Mouse (Mus musculus) kidney, postnatal 0 days (tissue): ENCODE results near the gene Ldlrap1. TPM values are rescaled to one million over a fixed set of nuclear protein-coding genes. Genes with fewer than 3 reads are reported as not detected.

Experiments used
- ATAC-seq: fragments of 200-750 bp; cut with Nextera tagmentation; replicated peaks from 2 replicates; pipeline ENCODE4 v1.8.0; 2017; ENCODE audit warnings: low read depth, moderate number of reproducible peaks, moderate TSS enrichment, moderate library complexity; ENCODE audit not compliant: low FRiP score
- DNase-seq: peaks from one replicate; pipeline ENCODE4 v3.0.0-alpha.2; 2016; ENCODE audit warnings: low spot score
- H3K27ac ChIP-seq: fragments of 300-500 bp; sonication (generic); 2 replicates; pipeline ENCODE4 v1.5.1; 2014; ENCODE audit warnings: mild to moderate bottlenecking
- H3K27me3 ChIP-seq: fragments of 300-500 bp; sonication (generic); 2 replicates; pipeline ENCODE4 v1.6.1; 2014; ENCODE audit warnings: low read length, mixed read lengths; ENCODE audit not compliant: insufficient read depth
- H3K36me3 ChIP-seq: fragments of 300-500 bp; sonication (generic); 2 replicates; pipeline ENCODE4 v1.6.1; 2014; ENCODE audit warnings: low read length, mixed read lengths; ENCODE audit not compliant: insufficient read depth
- H3K4me1 ChIP-seq: fragments of 300-500 bp; sonication (generic); replicated peaks from 2 replicates; pipeline ENCODE4 v1.6.1; 2014; ENCODE audit warnings: antibody characterized with exemption, low read length, mixed read lengths; ENCODE audit not compliant: insufficient read depth
- H3K4me2 ChIP-seq: fragments of 300-500 bp; sonication (generic); 2 replicates; pipeline ENCODE4 v1.6.1; 2014; ENCODE audit warnings: mild to moderate bottlenecking, low read length, moderate library complexity, mixed read lengths
- H3K4me3 ChIP-seq: fragments of 300-500 bp; sonication (generic); replicated peaks from 2 replicates; pipeline ENCODE4 v1.5.1; 2014; ENCODE audit warnings: low read depth, low read length
- H3K9ac ChIP-seq: fragments of 300-500 bp; sonication (generic); 2 replicates; pipeline ENCODE4 v1.6.1; 2014; ENCODE audit warnings: low read depth, low read length
- H3K9me3 ChIP-seq: fragments of 300-500 bp; sonication (generic); replicated peaks from 2 replicates; pipeline ENCODE4 v1.6.1; 2016; ENCODE audit warnings: low read length, inconsistent platforms, mixed read lengths
- CTCF ChIP-seq: IDR thresholded peaks from 2 replicates; pipeline ENCODE4 v1.5.1; 2016; ENCODE audit warnings: antibody characterized with exemption, low read depth, mild to moderate bottlenecking, moderate library complexity
- WGBS: fragments of 180-500 bp; shearing (Covaris S2); extraction: QIAGEN DNeasy Blood & Tissue Kit; methylation state at CpG from one replicate; pipeline ENCODE4 v1.1.7; 2014; 5-methylcytosine and 5-hydroxymethylcytosine counted together
- polyA plus RNA-seq: library from polyadenylated mRNA; unstranded; fragments of >200 nt; fragmentation: Nextera tagmentation; extraction: Ambion mirVana; gene quantifications from 2 replicates; pipeline ENCODE4 v1.2.1, GENCODE M21; 2015

Gene Ldlrap1
- polyA plus RNA-seq, 1 experiment from 2014 or later = 21.3 TPM

DNA sequence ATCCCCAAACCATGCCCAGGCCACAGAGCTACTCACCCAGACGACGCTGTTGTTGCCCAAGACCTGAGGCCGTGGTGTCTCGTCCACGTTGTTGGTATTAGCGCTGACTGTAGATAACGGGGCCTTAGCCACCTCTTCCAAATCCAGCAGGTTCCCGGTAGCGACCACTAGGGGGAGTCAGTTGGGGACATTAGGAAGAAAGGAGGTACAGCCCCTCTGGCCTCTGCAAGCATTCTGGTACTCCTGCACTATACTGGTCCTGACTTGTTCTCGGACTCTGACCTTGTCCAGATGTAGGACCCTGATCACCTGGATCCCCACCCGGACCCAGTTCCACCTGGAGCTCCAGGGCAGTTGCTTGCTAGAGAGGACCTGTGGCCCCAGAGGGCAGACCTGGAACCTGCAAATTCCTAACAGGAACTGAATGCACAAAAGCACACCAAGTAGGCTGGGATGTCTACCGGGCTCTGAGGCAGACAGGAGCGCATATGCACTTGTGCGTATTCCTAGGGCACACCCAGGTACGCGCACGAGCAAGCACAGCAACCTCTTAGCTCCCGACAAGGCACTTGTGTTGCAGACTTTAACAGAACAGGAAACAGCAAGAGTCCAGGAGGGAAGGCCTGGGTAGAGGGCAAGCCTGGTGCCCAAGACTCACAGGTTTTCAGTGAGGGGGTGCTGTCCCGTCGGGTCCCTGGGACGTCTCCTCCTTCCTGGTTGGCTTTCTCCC, 18.4 kb downstream of the Ldlrap1 start:
- H3K27me3 ChIP-seq = no peaks in the 10 kb centered on the region
- H3K9ac ChIP-seq = no peak overlapping the region
- H3K4me3 ChIP-seq = no peak overlapping the region
- H3K27ac ChIP-seq = no peak overlapping the region
- H3K4me2 ChIP-seq = no peak overlapping the region
- H3K36me3 ChIP-seq = peaks cover 39% of the 10 kb centered on the region
- WGBS = 72% methylated on average over 21 of the region's 21 CpGs
- H3K9me3 ChIP-seq = no peaks in the 10 kb centered on the region
- TF ChIP-seq CTCF = peak; percentile 57
- DNase-seq (no peak), ATAC-seq (no peak)
- H3K4me1 ChIP-seq = peaks cover 8% of the 10 kb centered on the region

DNA sequence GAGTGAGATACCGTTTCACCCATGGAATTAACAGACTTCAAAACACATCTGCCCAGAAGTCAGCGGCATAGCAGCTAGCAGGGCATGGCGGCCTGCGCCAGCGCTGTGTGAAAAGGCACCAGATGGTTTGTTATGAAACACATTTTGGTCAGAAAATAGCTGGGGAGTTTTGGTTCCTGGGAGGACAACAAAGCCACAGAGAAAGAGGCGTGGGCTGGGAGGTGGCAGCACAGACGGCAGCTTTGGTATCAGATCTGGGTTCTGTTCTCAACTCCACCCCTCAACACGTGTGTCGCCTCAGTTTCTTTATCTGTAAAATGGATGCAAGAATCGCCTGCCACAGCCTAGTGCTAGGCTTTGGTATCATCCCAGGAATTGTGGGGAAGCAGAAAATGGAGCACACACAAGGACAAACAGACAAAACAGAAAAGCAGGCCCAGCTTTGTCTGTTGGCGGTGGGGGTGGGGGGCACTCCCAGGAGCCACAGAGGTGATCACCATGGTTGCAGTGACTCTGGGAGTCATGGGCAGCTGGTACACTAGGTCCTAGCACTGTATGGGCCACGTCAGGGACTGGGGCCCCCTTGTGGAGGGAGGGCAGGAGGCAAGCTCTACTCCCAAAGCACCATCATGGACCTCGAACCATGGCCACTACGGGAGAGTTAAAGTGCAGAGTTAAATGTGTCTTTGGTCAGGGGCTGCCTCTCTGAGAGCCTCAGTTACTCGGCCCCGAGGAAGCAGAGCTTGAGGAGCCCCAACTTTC, 21.7 kb downstream of the Ldlrap1 start:
- Histone ChIP-seq H3K9me3 (no peaks in the 10 kb centered on the region), H3K27me3 (no peaks in the 10 kb centered on the region), H3K4me3 (no peak overlapping the region), H3K27ac (no peak overlapping the region), H3K36me3 (peaks cover 29% of the 10 kb centered on the region), H3K4me2 (no peak overlapping the region), H3K9ac (no peak overlapping the region), H3K4me1 (peaks cover 7% of the 10 kb centered on the region; the same call in 1 of the 2 replicates)
- peak; percentile 43; the same call in 1 of the 2 replicates for TF ChIP-seq CTCF
- 89% methylated on average over 16 of the region's 16 CpGs for WGBS
- no peak for DNase-seq
- ATAC-seq = no peak

DNA sequence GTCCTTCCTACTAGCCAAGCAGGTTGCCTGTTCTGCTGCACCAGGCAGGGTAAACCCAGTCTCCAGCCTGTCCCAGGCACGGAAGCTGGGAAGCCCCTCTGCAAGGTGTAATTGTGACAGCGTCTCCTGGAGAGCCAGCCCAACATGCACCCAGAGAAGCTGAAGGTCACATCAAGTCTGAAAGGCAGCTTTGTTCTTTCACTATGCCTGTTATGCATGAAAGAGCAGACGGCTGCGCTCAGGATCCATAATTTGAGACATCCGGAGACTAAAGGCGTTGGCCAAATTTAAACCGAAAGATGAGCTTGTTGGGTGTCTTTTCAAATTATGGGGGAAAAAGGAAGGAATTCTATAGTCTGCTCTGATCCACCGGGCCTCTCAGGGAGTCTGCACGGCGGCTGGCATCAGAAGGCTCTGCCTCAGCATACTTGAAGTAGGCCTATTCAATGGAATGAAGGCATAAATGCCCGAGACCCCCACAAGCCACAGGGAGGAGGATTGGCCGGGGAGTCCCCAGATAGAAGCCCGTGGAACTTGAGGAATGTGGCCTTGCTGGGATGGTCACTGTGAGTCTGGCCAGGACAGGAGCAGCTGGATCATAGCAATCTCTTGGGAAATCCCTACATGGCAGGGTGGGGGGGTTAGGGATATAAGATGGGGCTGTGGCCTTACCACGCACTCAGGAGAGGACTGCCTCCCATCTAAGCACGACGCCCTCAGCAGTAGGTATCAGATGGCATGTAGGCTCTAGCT, 23.8 kb downstream of the Ldlrap1 start:
- WGBS = 33% methylated on average over 16 of the region's 16 CpGs
- Histone ChIP-seq H3K9ac (no peak overlapping the region), H3K4me1 (peaks cover 5% of the 10 kb centered on the region; the same call in 1 of the 2 replicates), H3K4me2 (no peak overlapping the region), H3K27ac (peak overlapping the region; percentile 32; the same call in 1 of the 2 replicates), H3K36me3 (peaks cover 27% of the 10 kb centered on the region), H3K4me3 (no peak overlapping the region), H3K27me3 (no peaks in the 10 kb centered on the region), H3K9me3 (no peaks in the 10 kb centered on the region)
- DNase-seq (peak; percentile 65), ATAC-seq (peak; percentile 41; the same call in 1 of the 2 replicates)
- no peak for TF ChIP-seq CTCF

DNA sequence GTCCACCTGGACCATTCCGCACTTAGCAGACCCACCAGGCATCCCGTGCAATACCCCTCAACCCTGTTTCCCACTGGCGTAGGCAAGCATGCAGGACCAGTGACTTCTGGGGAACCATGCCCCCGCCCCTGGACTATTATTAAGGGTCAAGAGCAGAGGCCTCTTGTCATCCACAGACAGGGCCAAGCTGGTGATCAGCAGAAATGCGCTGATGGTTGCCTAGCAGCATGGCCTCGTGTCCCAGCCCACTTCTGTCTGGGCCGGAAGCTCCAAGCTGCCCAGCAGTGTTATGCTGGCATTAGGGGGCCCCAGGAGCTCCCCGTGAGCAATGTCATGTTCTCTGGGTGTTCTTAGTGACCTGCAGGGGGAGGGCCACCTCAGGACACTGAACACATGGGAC, 25.9 kb downstream of the Ldlrap1 start:
- DNase-seq = no peak
- WGBS = 75% methylated on average over 8 of the region's 8 CpGs

DNA sequence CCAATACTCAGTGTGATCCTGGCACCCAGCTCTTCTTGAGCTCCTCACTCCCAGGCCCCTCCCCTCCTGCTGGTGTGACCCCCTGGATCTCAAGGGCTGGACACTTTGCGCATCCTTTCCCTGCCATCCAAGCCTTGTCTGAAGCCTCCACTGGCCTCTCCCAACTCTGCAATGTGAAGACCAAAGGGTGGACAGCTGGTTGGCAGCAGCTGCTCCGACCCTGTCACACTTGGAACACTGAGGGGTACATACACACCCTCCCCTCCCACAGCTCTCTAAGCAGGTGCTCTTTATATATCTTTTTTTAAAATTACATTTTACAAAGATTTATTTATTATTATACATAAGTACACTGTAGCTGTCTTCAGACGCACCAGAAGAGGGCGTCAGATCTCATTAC, 27.6 kb downstream of the Ldlrap1 start:
- Histone ChIP-seq H3K27me3 (no peaks in the 10 kb centered on the region), H3K4me3 (no peak overlapping the region), H3K9me3 (no peaks in the 10 kb centered on the region), H3K9ac (no peak overlapping the region), H3K4me2 (no peak overlapping the region), H3K4me1 (peaks cover 5% of the 10 kb centered on the region; the same call in 1 of the 2 replicates), H3K27ac (no peak overlapping the region), H3K36me3 (no peaks in the 10 kb centered on the region)
- DNase-seq (no peak), ATAC-seq (no peak)
- TF ChIP-seq CTCF = no peak
- WGBS = 90% methylated on average over 4 of the region's 4 CpGs

More for the DNA sequence above, 25.9 kb downstream of the Ldlrap1 start:
- no peak overlapping the region for H3K4me2 ChIP-seq
- H3K4me1 ChIP-seq = peaks cover 5% of the 10 kb centered on the region; the same call in 1 of the 2 replicates
- H3K36me3 ChIP-seq = peaks cover 11% of the 10 kb centered on the region
- H3K9me3 ChIP-seq = no peaks in the 10 kb centered on the region
- TF ChIP-seq CTCF = no peak
- H3K27me3 ChIP-seq = no peaks in the 10 kb centered on the region
- H3K9ac ChIP-seq = no peak overlapping the region
- no peak for ATAC-seq
- H3K27ac ChIP-seq = no peak overlapping the region
- H3K4me3 ChIP-seq = no peak overlapping the region

DNA sequence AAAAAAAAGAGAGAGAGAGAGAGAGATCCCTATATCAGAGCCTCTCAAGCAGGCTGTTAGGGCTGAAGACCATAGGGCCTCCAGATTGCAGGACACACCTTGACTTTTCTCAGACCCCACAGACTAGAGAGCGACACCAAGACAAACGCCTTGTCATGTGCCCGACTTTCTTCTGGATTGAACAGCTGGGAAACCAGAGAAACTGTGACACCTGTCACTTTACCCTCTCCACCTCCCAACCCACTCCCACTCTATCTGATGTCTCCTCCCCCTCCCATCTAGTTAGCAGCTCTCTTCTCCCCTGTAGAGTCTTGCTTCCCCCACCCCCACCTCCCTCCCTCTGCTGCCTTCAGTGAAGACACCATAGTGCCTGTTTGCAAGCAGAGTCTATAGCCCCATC, 28.3 kb downstream of the Ldlrap1 start:
- no peaks in the 10 kb centered on the region for H3K36me3 ChIP-seq
- WGBS = 51% methylated on average over 3 of the region's 3 CpGs

More for the DNA sequence above, 28.3 kb downstream of the Ldlrap1 start:
- H3K4me2 ChIP-seq = no peak overlapping the region
- no peaks in the 10 kb centered on the region for H3K9me3 ChIP-seq
- no peaks in the 10 kb centered on the region for H3K27me3 ChIP-seq
- no peak overlapping the region for H3K9ac ChIP-seq
- TF ChIP-seq CTCF = no peak
- H3K27ac ChIP-seq = no peak overlapping the region
- H3K4me1 ChIP-seq = peaks cover 8% of the 10 kb centered on the region
- ATAC-seq (no peak), DNase-seq (no peak)
- H3K4me3 ChIP-seq = no peak overlapping the region
